Mouse (Mus musculus) liver, postnatal 0 days (tissue): Measurements from ENCODE around the gene B3gnt2.

Source experiments
- CTCF ChIP-seq: sonication (generic); IDR thresholded peaks from 2 replicates; pipeline ENCODE4 v1.5.1; 2016; ENCODE audit warnings: antibody characterized with exemption, low read depth
- EP300 ChIP-seq: IDR thresholded peaks from 2 replicates; pipeline ENCODE4 v1.6.1; 2016; ENCODE audit warnings: antibody characterized with exemption, low read depth, mild to moderate bottlenecking

- no peak for TF ChIP-seq CTCF
- TF ChIP-seq EP300, result no peak
Measured at GRCm38 (mm10) chr11:22830684-22831083, 30.1 kb downstream of the B3gnt2 start.
